Mouse (Mus musculus) olfactory bulb, adult 2 months (tissue): ENCODE results near the gene Plxnb2. TPM values are rescaled to one million over a fixed set of nuclear protein-coding genes. Genes with fewer than 3 reads are reported as not detected.
A peak's percentile ranks its signal among the peaks of the same experiment; 100 is the strongest.

Experiments
- H3K27ac ChIP-seq: fragments of 200-500 bp; 2 replicates; pipeline ENCODE4 v1.5.1; 2012; ENCODE audit warnings: low read depth, low read length; ENCODE audit not compliant: insufficient read depth
- H3K4me1 ChIP-seq: fragments of 200-500 bp; 2 replicates; pipeline ENCODE4 v1.6.1; 2012; ENCODE audit warnings: low read length; ENCODE audit not compliant: control insufficient read depth, insufficient read depth
- H3K4me3 ChIP-seq: fragments of 200-500 bp; 2 replicates; pipeline ENCODE4 v1.5.1; 2012; ENCODE audit warnings: mild to moderate bottlenecking, low read depth, low read length, moderate library complexity; ENCODE audit not compliant: insufficient read depth
- CTCF ChIP-seq: fragments of 200-500 bp; IDR thresholded peaks from 2 replicates; pipeline ENCODE4 v1.5.1; 2012; ENCODE audit warnings: low read depth, mild to moderate bottlenecking, low read length, moderate library complexity; ENCODE audit not compliant: insufficient read depth
- POLR2A ChIP-seq: fragments of 200-500 bp; IDR thresholded peaks from 2 replicates; pipeline ENCODE4 v1.6.1; 2012; ENCODE audit warnings: mild to moderate bottlenecking, low read depth, low read length, moderate library complexity; ENCODE audit not compliant: insufficient read depth
- WGBS: fragments of 180-500 bp; shearing (Covaris S2); methylation state at CpG from one replicate; pipeline ENCODE4 v1.1.7; 2018; 5-methylcytosine and 5-hydroxymethylcytosine counted together
- polyA plus RNA-seq: library from polyadenylated mRNA; stranded (reverse); fragments of >200 nt; gene quantifications from 2 replicates; pipeline ENCODE4 v1.2.4, GENCODE M21; 2012; ENCODE audit warnings: low replicate concordance; ENCODE audit not compliant: missing spikeins, insufficient read depth, insufficient read length

The Plxnb2 gene
- polyA plus RNA-seq, 1 experiment, result 46.6 TPM

- H3K4me1 ChIP-seq, result peaks cover 36% of the 10 kb centered on the region
- H3K27ac ChIP-seq, result no peak overlapping the region
- no peak overlapping the region for H3K4me3 ChIP-seq
- TF ChIP-seq CTCF (no peak), POLR2A (no peak)
- 96% methylated on average over 9 of the region's 9 CpGs for WGBS
Measured at GRCm38 (mm10) chr15:89125351-89125750, 55.2 kb downstream of the Plxnb2 start.

GRCm38 (mm10) chr15:89124312-89124711 is 56.3 kb downstream of the Plxnb2 start:
- WGBS, result 93% methylated on average over 3 of the region's 3 CpGs
- TF ChIP-seq CTCF, result no peak
- no peak for TF ChIP-seq POLR2A
- Histone ChIP-seq H3K27ac (no peak overlapping the region), H3K4me1 (peaks cover 43% of the 10 kb centered on the region), H3K4me3 (no peak overlapping the region)

GRCm38 (mm10) chr15:89123595-89123994 is 57.0 kb downstream of the Plxnb2 start:
- peaks cover 37% of the 10 kb centered on the region for H3K4me1 ChIP-seq

GRCm38 (mm10) chr15:89122649-89123366 is 57.8 kb downstream of the Plxnb2 start, which contains the start of gene Tubgcp6:
Tubgcp6 (minus strand) TSS chr15:89123112.
- H3K4me3 ChIP-seq, result peak within 1 kb of the TSS; percentile 81
- TF ChIP-seq CTCF (no peak), POLR2A (peak; percentile 74; the same call in 1 of the 2 replicates)
- H3K4me1 ChIP-seq, result peaks cover 32% of the 10 kb centered on the region
- under 1% methylated on average over 47 of the region's 47 CpGs for WGBS
- peak within 1 kb of the TSS; percentile 47 for H3K27ac ChIP-seq

More at GRCm38 (mm10) chr15:89123595-89123994, 57.0 kb downstream of the Plxnb2 start:
- TF ChIP-seq POLR2A (no peak), CTCF (peak; percentile 25; the same call in 1 of the 2 replicates)
- peak overlapping the region; percentile 81 for H3K4me3 ChIP-seq
- 13% methylated on average over 11 of the region's 11 CpGs for WGBS
- peak overlapping the region; percentile 47; the same call in 1 of the 2 replicates for H3K27ac ChIP-seq

GRCm38 (mm10) chr15:89118007-89118406 is 62.6 kb downstream of the Plxnb2 start:
- no peak overlapping the region for H3K4me3 ChIP-seq
- peaks cover 17% of the 10 kb centered on the region for H3K4me1 ChIP-seq
- no peak overlapping the region for H3K27ac ChIP-seq
- TF ChIP-seq POLR2A (no peak), CTCF (no peak)

- TF ChIP-seq POLR2A (no peak), CTCF (no peak)
- Histone ChIP-seq H3K4me1 (no peaks in the 10 kb centered on the region), H3K4me3 (no peak overlapping the region), H3K27ac (no peak overlapping the region)
- 67% methylated on average over 9 of the region's 9 CpGs for WGBS
Measured at GRCm38 (mm10) chr15:89110147-89110546, 70.4 kb downstream of the Plxnb2 start.

- WGBS, result 95% methylated on average over 1 of the region's 1 CpGs
Measured at GRCm38 (mm10) chr15:89106976-89107375, 73.6 kb downstream of the Plxnb2 start.

GRCm38 (mm10) chr15:89106073-89106472 is 74.5 kb downstream of the Plxnb2 start:
- Histone ChIP-seq H3K4me1 (no peaks in the 10 kb centered on the region), H3K4me3 (no peak overlapping the region), H3K27ac (no peak overlapping the region)
- TF ChIP-seq POLR2A, result no peak
- TF ChIP-seq CTCF, result no peak
- 81% methylated on average over 13 of the region's 13 CpGs for WGBS

More at GRCm38 (mm10) chr15:89106976-89107375, 73.6 kb downstream of the Plxnb2 start:
- H3K4me3 ChIP-seq, result no peak overlapping the region
- TF ChIP-seq CTCF (no peak), POLR2A (no peak)
- no peak overlapping the region for H3K27ac ChIP-seq
- H3K4me1 ChIP-seq, result no peaks in the 10 kb centered on the region

Other genes starting within 250 kb of the Plxnb2 start
- gene Ttll8, start 226.4 kb downstream of the Plxnb2 start, polyA plus RNA-seq, result not detected in 2 replicates
- gene Mlc1, start 201.8 kb downstream of the Plxnb2 start, polyA plus RNA-seq, result not detected in 2 replicates
- not detected in 2 replicates for gene Mov10l1, start 197.9 kb downstream of the Plxnb2 start, polyA plus RNA-seq
- gene Panx2, start 121.1 kb downstream of the Plxnb2 start, polyA plus RNA-seq, result not detected in 2 replicates
- not detected in 2 replicates for gene Trabd, start 105.7 kb downstream of the Plxnb2 start, polyA plus RNA-seq
- gene Selenoo, start 91.7 kb downstream of the Plxnb2 start, polyA plus RNA-seq, result not detected in 2 replicates
- 77.8 TPM in 1 of 2 replicates, not detected in the other for gene Tubgcp6, start 57.7 kb downstream of the Plxnb2 start, polyA plus RNA-seq
- not detected in 2 replicates for gene Hdac10, start 52.1 kb downstream of the Plxnb2 start, polyA plus RNA-seq
- gene Mapk12, start 40.1 kb downstream of the Plxnb2 start, polyA plus RNA-seq, result not detected in 2 replicates
- gene Mapk11, start 31.2 kb downstream of the Plxnb2 start, polyA plus RNA-seq, result not detected in 2 replicates
- not detected in 2 replicates for gene Dennd6b, start 15.7 kb upstream of the Plxnb2 start, polyA plus RNA-seq
- not detected in 2 replicates for gene Ppp6r2, start 30.8 kb upstream of the Plxnb2 start, polyA plus RNA-seq
- gene Sbf1, start 134.5 kb upstream of the Plxnb2 start, polyA plus RNA-seq, result 913 TPM in 1 of 2 replicates, not detected in the other
- not detected in 2 replicates for gene Adm2, start 141.9 kb upstream of the Plxnb2 start, polyA plus RNA-seq
- gene Miox, start 153.6 kb upstream of the Plxnb2 start, polyA plus RNA-seq, result not detected in 2 replicates
- gene Lmf2, start 174.9 kb upstream of the Plxnb2 start, polyA plus RNA-seq, result not detected in 2 replicates
- gene Ncaph2, start 174.9 kb upstream of the Plxnb2 start, polyA plus RNA-seq, result not detected in 2 replicates
- not detected in 2 replicates for gene Sco2, start 193.1 kb upstream of the Plxnb2 start, polyA plus RNA-seq
- gene Tymp, start 196.3 kb upstream of the Plxnb2 start, polyA plus RNA-seq, result not detected in 2 replicates
- not detected in 2 replicates for gene Odf3b, start 198.5 kb upstream of the Plxnb2 start, polyA plus RNA-seq
- gene Klhdc7b, start 204.1 kb upstream of the Plxnb2 start, polyA plus RNA-seq, result not detected in 2 replicates
- gene Syce3, start 229.7 kb upstream of the Plxnb2 start, polyA plus RNA-seq, result not detected in 2 replicates
- gene Cpt1b, start 245.1 kb upstream of the Plxnb2 start, polyA plus RNA-seq, result not detected in 2 replicates
- not detected in 2 replicates for gene C730034F03Rik, start 248.8 kb upstream of the Plxnb2 start, polyA plus RNA-seq
- not detected in 2 replicates for gene Gm44502, start 248.9 kb upstream of the Plxnb2 start, polyA plus RNA-seq
- not detected in 2 replicates for gene Chkb, start 249.1 kb upstream of the Plxnb2 start, polyA plus RNA-seq